Mouse (Mus musculus) forebrain, embryonic 16.5 days (tissue): ENCODE results near the gene Golga2. TPM values are rescaled to one million over a fixed set of nuclear protein-coding genes. Genes with fewer than 3 reads are reported as not detected.
A peak's percentile ranks its signal among the peaks of the same experiment; 100 is the strongest.
"Not testable (repeated sequence)": the region's sequence is repeated elsewhere in the genome, so short reads cannot be mapped to it uniquely, and the experiment has no call there.

ENCODE experiments used
- ATAC-seq: fragments of 200-750 bp; cut with Nextera tagmentation; 2 replicates; pipeline ENCODE4 v1.8.0; 2017; ENCODE audit warnings: mild to moderate bottlenecking, moderate library complexity
- H3K27ac ChIP-seq: fragments of 300-500 bp; sonication (generic); 2 replicates; pipeline ENCODE4 v1.5.1; 2014; ENCODE audit warnings: low read length, control low read depth
- H3K27me3 ChIP-seq: fragments of 300-500 bp; sonication (generic); replicated peaks from 2 replicates; pipeline ENCODE4 v1.6.1; 2014; ENCODE audit warnings: low read length; ENCODE audit not compliant: control insufficient read depth, insufficient read depth
- H3K36me3 ChIP-seq: fragments of 300-500 bp; sonication (generic); 2 replicates; pipeline ENCODE4 v1.6.1; 2014; ENCODE audit not compliant: control insufficient read depth, insufficient read depth
- H3K4me1 ChIP-seq: fragments of 300-500 bp; sonication (generic); replicated peaks from 2 replicates; pipeline ENCODE4 v1.6.1; 2014; ENCODE audit warnings: low read length; ENCODE audit not compliant: control insufficient read depth, insufficient read depth
- H3K4me2 ChIP-seq: fragments of 300-500 bp; sonication (generic); 2 replicates; pipeline ENCODE4 v1.6.1; 2014; ENCODE audit warnings: mild to moderate bottlenecking, low read length, control low read depth
- H3K4me3 ChIP-seq: fragments of 300-500 bp; sonication (generic); replicated peaks from 2 replicates; pipeline ENCODE4 v1.5.1; 2014; ENCODE audit warnings: mild to moderate bottlenecking, low read length, control low read depth
- H3K9ac ChIP-seq: fragments of 300-500 bp; sonication (generic); replicated peaks from 2 replicates; pipeline ENCODE4 v1.6.1; 2014; ENCODE audit warnings: low read depth, low read length, control low read depth
- H3K9me3 ChIP-seq: fragments of 300-500 bp; sonication (generic); 2 replicates; pipeline ENCODE4 v1.6.1; 2016; ENCODE audit warnings: low read length; ENCODE audit not compliant: control insufficient read depth
- WGBS: fragments of 180-500 bp; shearing (Covaris S2); extraction: QIAGEN DNeasy Blood & Tissue Kit; methylation state at CpG from one replicate; pipeline ENCODE4 v1.1.7; 2014; 5-methylcytosine and 5-hydroxymethylcytosine counted together
- polyA plus RNA-seq: library from polyadenylated mRNA; unstranded; fragments of >200 nt; fragmentation: Nextera tagmentation; extraction: Ambion mirVana; gene quantifications from 2 replicates; pipeline ENCODE4 v1.2.1, GENCODE M21; 2015

Golga2 gene
- polyA plus RNA-seq, 1 experiment from 2014 or later = 29.8 TPM

- H3K36me3 ChIP-seq = peaks cover 19% of the 10 kb centered on the region
- no peak for ATAC-seq
- no peak overlapping the region for H3K4me2 ChIP-seq
- H3K9me3 ChIP-seq = no peaks in the 10 kb centered on the region
- 92% methylated on average over 1 of the region's 1 CpGs for WGBS
- no peak overlapping the region for H3K27ac ChIP-seq
- H3K4me3 ChIP-seq = no peak overlapping the region
- no peaks in the 10 kb centered on the region for H3K27me3 ChIP-seq
- no peak overlapping the region for H3K9ac ChIP-seq
- H3K4me1 ChIP-seq = peaks cover 12% of the 10 kb centered on the region
These were observed 4.5 kb upstream of the Golga2 start for GRCm38 (mm10) chr2:32282727-32283126.

GRCm38 (mm10) chr2:32283986-32284385 is 3.2 kb upstream of the Golga2 start:
- no peak overlapping the region for H3K4me2 ChIP-seq
- H3K27ac ChIP-seq = no peak overlapping the region
- ATAC-seq = no peak
- H3K9me3 ChIP-seq = no peaks in the 10 kb centered on the region
- H3K4me3 ChIP-seq = no peak overlapping the region
- 90% methylated on average over 3 of the region's 3 CpGs for WGBS
- H3K36me3 ChIP-seq = peaks cover 9% of the 10 kb centered on the region
- H3K27me3 ChIP-seq = no peaks in the 10 kb centered on the region
- H3K9ac ChIP-seq = no peak overlapping the region
- H3K4me1 ChIP-seq = peaks cover 16% of the 10 kb centered on the region

GRCm38 (mm10) chr2:32287923-32288367 is 761 bp downstream of the Golga2 start, which contains the start of gene Swi5:
Gene Swi5, minus strand, starts transcription at chr2:32288075.
- no peaks in the 10 kb centered on the region for H3K27me3 ChIP-seq
- peak within 1 kb of the TSS; percentile 90 for H3K4me3 ChIP-seq
- H3K9ac ChIP-seq = peak within 1 kb of the TSS; percentile 89
- WGBS = under 1% methylated on average over 41 of the region's 41 CpGs
- H3K27ac ChIP-seq = peak within 1 kb of the TSS; percentile 56
- H3K4me1 ChIP-seq = peaks cover 22% of the 10 kb centered on the region
- ATAC-seq = peak; percentile 100
- peak within 1 kb of the TSS; percentile 97 for H3K4me2 ChIP-seq
- no peaks in the 10 kb centered on the region for H3K9me3 ChIP-seq
- no peaks in the 10 kb centered on the region for H3K36me3 ChIP-seq

- 3% methylated on average over 29 of the region's 29 CpGs for WGBS
- H3K4me1 ChIP-seq = peaks cover 22% of the 10 kb centered on the region
- H3K36me3 ChIP-seq = no peaks in the 10 kb centered on the region
- H3K9me3 ChIP-seq = no peaks in the 10 kb centered on the region
- H3K9ac ChIP-seq = peak overlapping the region; percentile 89
- peak overlapping the region; percentile 90 for H3K4me3 ChIP-seq
- no peaks in the 10 kb centered on the region for H3K27me3 ChIP-seq
- peak overlapping the region; percentile 54 for H3K27ac ChIP-seq
- H3K4me2 ChIP-seq = peak overlapping the region; percentile 94
- peak; percentile 19 for ATAC-seq
These were observed 1.3 kb downstream of the Golga2 start for GRCm38 (mm10) chr2:32288371-32288931.

GRCm38 (mm10) chr2:32289578-32289977 is 2.4 kb downstream of the Golga2 start:
- Histone ChIP-seq H3K4me3 (no peak overlapping the region), H3K9ac (no peak overlapping the region)

GRCm38 (mm10) chr2:32294348-32294747 is 7.2 kb downstream of the Golga2 start:
- Histone ChIP-seq H3K36me3 (peaks cover 11% of the 10 kb centered on the region), H3K4me1 (peaks cover 3% of the 10 kb centered on the region), H3K9ac (no peak overlapping the region), H3K4me3 (no peak overlapping the region), H3K27me3 (no peaks in the 10 kb centered on the region), H3K4me2 (no peak overlapping the region), H3K27ac (no peak overlapping the region), H3K9me3 (no peaks in the 10 kb centered on the region)
- no peak for ATAC-seq
- 78% methylated on average over 8 of the region's 8 CpGs for WGBS

More at GRCm38 (mm10) chr2:32289578-32289977, 2.4 kb downstream of the Golga2 start:
- peak overlapping the region; percentile 94; the same call in 1 of the 2 replicates for H3K4me2 ChIP-seq
- no peaks in the 10 kb centered on the region for H3K36me3 ChIP-seq
- H3K9me3 ChIP-seq = no peaks in the 10 kb centered on the region
- peaks cover 22% of the 10 kb centered on the region for H3K4me1 ChIP-seq
- no peaks in the 10 kb centered on the region for H3K27me3 ChIP-seq
- no peak for ATAC-seq
- no peak overlapping the region for H3K27ac ChIP-seq

- no peak overlapping the region for H3K4me3 ChIP-seq
- H3K9ac ChIP-seq = no peak overlapping the region
- no peak overlapping the region for H3K4me2 ChIP-seq
- no peaks in the 10 kb centered on the region for H3K27me3 ChIP-seq
- 91% methylated on average over 3 of the region's 3 CpGs for WGBS
- H3K9me3 ChIP-seq = no peaks in the 10 kb centered on the region
- no peaks in the 10 kb centered on the region for H3K4me1 ChIP-seq
- ATAC-seq = no peak
- peaks cover 12% of the 10 kb centered on the region for H3K36me3 ChIP-seq
- no peak overlapping the region for H3K27ac ChIP-seq
These were observed 8.1 kb downstream of the Golga2 start for GRCm38 (mm10) chr2:32295285-32295684.

GRCm38 (mm10) chr2:32295842-32296241 is 8.7 kb downstream of the Golga2 start:
- H3K4me2 ChIP-seq, H3K9me3 ChIP-seq, ATAC-seq, H3K9ac ChIP-seq, H3K27ac ChIP-seq, H3K4me3 ChIP-seq, H3K27me3 ChIP-seq, H3K4me1 ChIP-seq: not testable (repeated sequence)
- WGBS = 81% methylated on average over 2 of the region's 2 CpGs
- H3K36me3 ChIP-seq = peaks cover 12% of the 10 kb centered on the region

GRCm38 (mm10) chr2:32299469-32299868 is 12.3 kb downstream of the Golga2 start:
- Histone ChIP-seq H3K27ac (no peak overlapping the region), H3K9me3 (no peaks in the 10 kb centered on the region), H3K4me3 (no peak overlapping the region), H3K27me3 (no peaks in the 10 kb centered on the region), H3K4me1 (no peaks in the 10 kb centered on the region), H3K36me3 (peaks cover 23% of the 10 kb centered on the region), H3K9ac (no peak overlapping the region), H3K4me2 (no peak overlapping the region)
- 92% methylated on average over 4 of the region's 4 CpGs for WGBS
- ATAC-seq = no peak

GRCm38 (mm10) chr2:32302952-32303351 is 15.8 kb downstream of the Golga2 start:
- no peak overlapping the region for H3K27ac ChIP-seq
- 88% methylated on average over 10 of the region's 10 CpGs for WGBS
- ATAC-seq = no peak
- H3K4me2 ChIP-seq = no peak overlapping the region
- no peak overlapping the region for H3K4me3 ChIP-seq
- peaks cover 34% of the 10 kb centered on the region for H3K36me3 ChIP-seq
- no peak overlapping the region for H3K9ac ChIP-seq
- no peaks in the 10 kb centered on the region for H3K27me3 ChIP-seq
- H3K4me1 ChIP-seq = no peaks in the 10 kb centered on the region
- no peaks in the 10 kb centered on the region for H3K9me3 ChIP-seq
